Comparison of ENCODE assay signal across 10 mouse cellular contexts in the genomic region with DNA sequence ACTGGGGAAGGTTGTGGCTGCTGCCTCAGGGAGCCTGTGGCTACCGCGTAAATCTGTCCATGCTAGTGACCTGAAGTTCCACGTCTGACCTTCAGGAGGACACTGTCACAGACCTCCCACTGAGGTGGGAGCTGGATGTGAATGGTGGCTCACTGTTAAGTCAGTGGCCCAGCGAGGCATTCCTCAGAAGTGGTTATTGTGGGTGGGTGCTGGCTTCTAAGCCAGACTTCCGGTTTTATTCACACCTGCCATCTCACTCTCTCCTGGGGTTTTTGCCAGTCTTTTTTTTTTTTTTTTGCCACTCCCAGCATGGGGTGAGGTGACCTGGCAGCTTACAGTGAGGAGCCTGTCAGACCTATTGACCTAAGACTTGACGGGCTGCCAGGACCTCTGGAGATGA. TPM values are rescaled to one million over a fixed set of nuclear protein-coding genes. Genes with fewer than 3 reads are reported as not detected.
DNase-seq lines count a peak whose midpoint lies in the region; ATAC-seq and TF ChIP-seq lines count a peak whose summit lies in the region.
"Had no signal": no experiment of that assay in that cellular context is flagged by ENCODE, and none has a peak within 500 bp of the region (broad histone marks: within the 10 kb centered on the region; RNA-seq: fewer than 3 reads in every experiment).

No protein-coding gene starts in this region.

- DNase-seq in liver, postnatal 0 days: no peak
- no peak for DNase-seq in liver, embryonic 11.5 days (ENCODE audit: low spot score)
- DNase-seq in Muller cell, postnatal 12 days (ENCODE audit: inconsistent ontology term): peak; percentile 31
- DNase-seq in ovary, postnatal 14 days (ENCODE audit: low spot score): no peak
- DNase-seq in hindbrain, embryonic 10.5 days (ENCODE audit: low spot score): no peak

- H3K9ac ChIP-seq in liver, postnatal 0 days (replicated peaks): no peak overlapping the region
- H3K9ac ChIP-seq in liver, embryonic 11.5 days (ENCODE audit: low read depth, low read length): no peak overlapping the region
- H3K9ac ChIP-seq in intestine, postnatal 0 days (ENCODE audit: low read depth, low read length): no peak overlapping the region
- no peak overlapping the region for H3K9ac ChIP-seq in stomach, embryonic 15.5 days

- no peaks in the 10 kb centered on the region for H3K9me3 ChIP-seq in liver, postnatal 0 days (ENCODE audit: low read length)
- no peaks in the 10 kb centered on the region for H3K9me3 ChIP-seq in liver, embryonic 11.5 days (ENCODE audit: control insufficient read depth, low read length)
- no peaks in the 10 kb centered on the region for H3K9me3 ChIP-seq in intestine, postnatal 0 days (ENCODE audit: control insufficient read depth)
- H3K9me3 ChIP-seq in stomach, embryonic 15.5 days: no peaks in the 10 kb centered on the region
- no peaks in the 10 kb centered on the region for H3K9me3 ChIP-seq in hindbrain, embryonic 10.5 days

- H3K36me3 ChIP-seq in liver, postnatal 0 days (replicated peaks; ENCODE audit: insufficient read depth, low read length): no peaks in the 10 kb centered on the region
- no peaks in the 10 kb centered on the region for H3K36me3 ChIP-seq in liver, embryonic 11.5 days (ENCODE audit: control insufficient read depth, insufficient read depth, low read length)
- no peaks in the 10 kb centered on the region for H3K36me3 ChIP-seq in intestine, postnatal 0 days (ENCODE audit: control insufficient read depth, insufficient read depth)
- no peaks in the 10 kb centered on the region for H3K36me3 ChIP-seq in stomach, embryonic 15.5 days
- no peaks in the 10 kb centered on the region for H3K36me3 ChIP-seq in hindbrain, embryonic 10.5 days

- no peak for ATAC-seq in liver, postnatal 0 days
- ATAC-seq in liver, embryonic 11.5 days (replicated peaks; ENCODE audit: low FRiP score): no peak
- peak; percentile 52 for ATAC-seq in intestine, postnatal 0 days
- ATAC-seq in stomach, embryonic 15.5 days (ENCODE audit: insufficient read depth, low FRiP score, low read depth): 0 out of 2 replicates have a peak, but pooled peaks have one; percentile 11
- ATAC-seq in erythroid progenitor cell, adult 5-6 weeks (replicated peaks; ENCODE audit: low FRiP score, poor library complexity, severe bottlenecking): no peak

- H3K4me1 ChIP-seq in liver, postnatal 0 days (ENCODE audit: insufficient read depth): peaks cover 6% of the 10 kb centered on the region; the same call in 1 of the 2 replicates
- H3K4me1 ChIP-seq in liver, embryonic 11.5 days (replicated peaks; ENCODE audit: control insufficient read depth, insufficient read depth, low read length): no peaks in the 10 kb centered on the region
- H3K4me1 ChIP-seq in intestine, postnatal 0 days (replicated peaks; ENCODE audit: control insufficient read depth, insufficient read depth, low read length): peaks cover 6% of the 10 kb centered on the region
- peaks cover 19% of the 10 kb centered on the region for H3K4me1 ChIP-seq in stomach, embryonic 15.5 days
- H3K4me1 ChIP-seq in hindbrain, embryonic 10.5 days (replicated peaks): peaks cover 32% of the 10 kb centered on the region

- TF ChIP-seq CTCF in liver, postnatal 0 days (IDR thresholded peaks at IDR 0.05; ENCODE audit: low read depth): 0 out of 2 replicates have a peak, but pooled peaks have one; percentile 2
- TF ChIP-seq CTCF in intestine, postnatal 0 days (IDR thresholded peaks at IDR 0.05; ENCODE audit: low read depth): peak; percentile 29; the same call in 1 of the 2 replicates

- H3K4me2 ChIP-seq in liver, postnatal 0 days (ENCODE audit: low read depth, low read length): no peak overlapping the region
- H3K4me2 ChIP-seq in liver, embryonic 11.5 days: no peak overlapping the region
- no peak overlapping the region for H3K4me2 ChIP-seq in intestine, postnatal 0 days (replicated peaks; ENCODE audit: low read depth)
- no peak overlapping the region for H3K4me2 ChIP-seq in stomach, embryonic 15.5 days

- no peak overlapping the region for H3K27ac ChIP-seq in liver, postnatal 0 days (ENCODE audit: low read depth)
- no peak overlapping the region for H3K27ac ChIP-seq in liver, embryonic 11.5 days (ENCODE audit: low read depth, low read length)
- H3K27ac ChIP-seq in intestine, postnatal 0 days (ENCODE audit: low read depth, low read length): peak overlapping the region; percentile 75
- H3K27ac ChIP-seq in stomach, embryonic 15.5 days: peak overlapping the region; percentile 54
- H3K27ac ChIP-seq in hindbrain, embryonic 10.5 days: no peak overlapping the region
- H3K27ac ChIP-seq: macrophage had no signal

- no peak for TF ChIP-seq EP300 in liver, postnatal 0 days (IDR thresholded peaks at IDR 0.05; ENCODE audit: low read depth)

- H3K27me3 ChIP-seq in liver, postnatal 0 days (ENCODE audit: insufficient read depth, low read length): 0 out of 2 replicates have a peak, but pooled peaks cover 3% of the 10 kb centered on the region
- H3K27me3 ChIP-seq in liver, embryonic 11.5 days (replicated peaks; ENCODE audit: control insufficient read depth, insufficient read depth, low read length): no peaks in the 10 kb centered on the region
- H3K27me3 ChIP-seq in intestine, postnatal 0 days (replicated peaks; ENCODE audit: control insufficient read depth, insufficient read depth, low read length): no peaks in the 10 kb centered on the region
- H3K27me3 ChIP-seq in stomach, embryonic 15.5 days (replicated peaks): no peaks in the 10 kb centered on the region
- H3K27me3 ChIP-seq in hindbrain, embryonic 10.5 days (ENCODE audit: insufficient read depth, poor library complexity, severe bottlenecking): 0 out of 2 replicates have a peak, but pooled peaks cover 4% of the 10 kb centered on the region

- no peak overlapping the region for H3K4me3 ChIP-seq in liver, postnatal 0 days (ENCODE audit: low read depth, low read length)
- H3K4me3 ChIP-seq in liver, embryonic 11.5 days (ENCODE audit: low read depth, low read length): no peak overlapping the region
- H3K4me3 ChIP-seq in intestine, postnatal 0 days (ENCODE audit: low read depth, low read length): no peak overlapping the region
- no peak overlapping the region for H3K4me3 ChIP-seq in stomach, embryonic 15.5 days (replicated peaks)
- no peak overlapping the region for H3K4me3 ChIP-seq in hindbrain, embryonic 10.5 days
- H3K4me3 ChIP-seq: myocyte had no signal

- WGBS in liver, postnatal 0 days (ENCODE audit: insufficient replicate concordance): 38% methylated on average over 6 of the region's 6 CpGs
- 22% methylated on average over 6 of the region's 6 CpGs for WGBS in liver, embryonic 11.5 days
- WGBS in intestine, postnatal 0 days: 31% methylated on average over 6 of the region's 6 CpGs
- WGBS in stomach, embryonic 15.5 days: 30% methylated on average over 6 of the region's 6 CpGs
- 48% methylated on average over 6 of the region's 6 CpGs for WGBS in hindbrain, embryonic 10.5 days

RNA-seq across cellular contexts. Expression of a gene that starts 43.3 kb away (rescaled TPM):
- polyA plus RNA-seq in liver, postnatal 0 days (2015; fragmentation: Nextera tagmentation; extraction: Ambion mirVana): 1.3 and 1.6 TPM in 2 replicates
- 1.3 and 1.6 TPM in 2 replicates for polyA plus RNA-seq in liver, embryonic 11.5 days (2014; fragmentation: Nextera tagmentation; extraction: Ambion mirVana)
- 22.4 and 27.1 TPM in 2 replicates for polyA plus RNA-seq in intestine, postnatal 0 days (2015; fragmentation: Nextera tagmentation; extraction: Ambion mirVana)
- 10.5 and 16.4 TPM in 2 replicates for polyA plus RNA-seq in stomach, embryonic 15.5 days (2015; fragmentation: Nextera tagmentation; extraction: Ambion mirVana)
- total RNA-seq in erythroid progenitor cell, adult 5-6 weeks (2015; ENCODE audit: low replicate concordance): 25.2 and 32.7 TPM in 2 replicates
- 14.2 and 21.3 TPM in 2 replicates for total RNA-seq in erythroid progenitor cell, adult 5-6 weeks (2017; ENCODE audit: low replicate concordance)
- polyA plus RNA-seq in hindbrain, embryonic 10.5 days (2016; fragmentation: Nextera tagmentation; extraction: Ambion mirVana): 1.5 TPM in 2 replicates

RNA-seq across cellular contexts. Expression of a gene that starts 55.8 kb away (rescaled TPM):
- polyA plus RNA-seq in liver, postnatal 0 days (2015; fragmentation: Nextera tagmentation; extraction: Ambion mirVana): 165 and 170 TPM in 2 replicates
- polyA plus RNA-seq in liver, embryonic 11.5 days (2014; fragmentation: Nextera tagmentation; extraction: Ambion mirVana): 271 and 278 TPM in 2 replicates
- polyA plus RNA-seq in intestine, postnatal 0 days (2015; fragmentation: Nextera tagmentation; extraction: Ambion mirVana): 328 TPM in 2 replicates
- 359 and 399 TPM in 2 replicates for polyA plus RNA-seq in stomach, embryonic 15.5 days (2015; fragmentation: Nextera tagmentation; extraction: Ambion mirVana)
- 85.9 and 101 TPM in 2 replicates for total RNA-seq in erythroid progenitor cell, adult 5-6 weeks (2015; ENCODE audit: low replicate concordance)
- total RNA-seq in erythroid progenitor cell, adult 5-6 weeks (2017; ENCODE audit: low replicate concordance): 65.6 and 71.7 TPM in 2 replicates
- polyA plus RNA-seq in hindbrain, embryonic 10.5 days (2016; fragmentation: Nextera tagmentation; extraction: Ambion mirVana): 253 and 254 TPM in 2 replicates

Comparison
In these comparisons a context has a peak if more than half of its experiments do, and no peak if none do; other contexts are left out.
1. ATAC-seq: peak in intestine, postnatal 0 days (single experiment) and stomach, embryonic 15.5 days (single experiment); none in liver, postnatal 0 days (single experiment), liver, embryonic 11.5 days (single experiment) and erythroid progenitor cell, adult 5-6 weeks (single experiment).
2. H3K27ac ChIP-seq: peak in intestine, postnatal 0 days (single experiment) and stomach, embryonic 15.5 days (single experiment); none in liver, postnatal 0 days (single experiment), liver, embryonic 11.5 days (single experiment) and hindbrain, embryonic 10.5 days (single experiment).